ENCODE assay signal across 22 mouse cellular contexts in genomic region chr11:30780893-30781292, GRCm38 (mm10). TPM values are rescaled to one million over a fixed set of nuclear protein-coding genes. Genes with fewer than 3 reads are reported as not detected.
DNase-seq lines count a peak whose midpoint lies in the region; ATAC-seq lines count a peak whose summit lies in the region.
"Had no signal": no experiment of that assay in that cellular context is flagged by ENCODE, and none has a peak within 500 bp of the region (broad histone marks: within the 10 kb centered on the region; RNA-seq: fewer than 3 reads in every experiment).

No protein-coding gene starts in this region.

- WGBS in intestine, embryonic 15.5 days = 81% methylated on average over 2 of the region's 2 CpGs

- no peaks in the 10 kb centered on the region for H3K9me3 ChIP-seq in intestine, embryonic 15.5 days
- H3K9me3 ChIP-seq: embryonic facial prominence, embryonic 13.5 days; embryonic facial prominence, embryonic 15.5 days; forebrain, embryonic 15.5 days had no signal

- no peak overlapping the region for H3K4me3 ChIP-seq in intestine, embryonic 15.5 days (replicated peaks)
- H3K4me3 ChIP-seq: embryonic facial prominence, embryonic 13.5 days; embryonic facial prominence, embryonic 15.5 days; erythroblast, embryonic 14.5 days; forebrain, embryonic 10.5 days; forebrain, embryonic 12.5 days; forebrain, embryonic 15.5 days had no signal

- peak; percentile 68 for DNase-seq in heart, adult 11 months
- DNase-seq in heart, postnatal 10 days = no peak
- no peak for DNase-seq in Muller cell, postnatal 12 days (ENCODE audit: inconsistent ontology term)
- DNase-seq: adrenal gland, adult 2 months; adrenal gland, postnatal 10 days; adrenal gland, postnatal 25 days; cerebellum, adult 11 months; cerebellum, adult 18-20 months; cerebellum, adult 8-10 months; cerebellum, adult 9-11 months; cerebellum, postnatal 14 days; cerebellum, postnatal 36 days; embryo, embryonic 11 days; forebrain, postnatal 0 days had no signal

- H3K9ac ChIP-seq in intestine, embryonic 15.5 days = no peak overlapping the region
- H3K9ac ChIP-seq: embryonic facial prominence, embryonic 13.5 days; embryonic facial prominence, embryonic 15.5 days; forebrain, embryonic 12.5 days; forebrain, embryonic 15.5 days; forebrain, postnatal 0 days had no signal

- ATAC-seq in megakaryocyte, adult 5-6 weeks (ENCODE audit: poor library complexity, severe bottlenecking) = 0 out of 2 replicates have a peak, but pooled peaks have one; percentile 43
- no peak for ATAC-seq in intestine, embryonic 15.5 days
- ATAC-seq: forebrain, embryonic 15.5 days; forebrain, postnatal 0 days had no signal

- H3K36me3 ChIP-seq in intestine, embryonic 15.5 days = no peaks in the 10 kb centered on the region
- H3K36me3 ChIP-seq: embryonic facial prominence, embryonic 13.5 days; embryonic facial prominence, embryonic 15.5 days; forebrain, embryonic 12.5 days; forebrain, embryonic 15.5 days had no signal

- H3K27ac ChIP-seq in intestine, embryonic 15.5 days = no peak overlapping the region
- H3K27ac ChIP-seq: embryonic facial prominence, embryonic 13.5 days; embryonic facial prominence, embryonic 15.5 days; forebrain, embryonic 10.5 days; forebrain, embryonic 12.5 days; forebrain, embryonic 15.5 days had no signal

- peaks cover 4% of the 10 kb centered on the region; the same call in 1 of the 2 replicates for H3K4me1 ChIP-seq in intestine, embryonic 15.5 days (replicated peaks)
- H3K4me1 ChIP-seq: forebrain, embryonic 15.5 days had no signal

- no peak overlapping the region for H3K4me2 ChIP-seq in intestine, embryonic 15.5 days (replicated peaks)
- H3K4me2 ChIP-seq: embryonic facial prominence, embryonic 13.5 days; embryonic facial prominence, embryonic 15.5 days; forebrain, embryonic 12.5 days; forebrain, embryonic 15.5 days had no signal

- intact Hi-C loops in heart, postnatal 10 days (cut with DNase I) = no loop called here

- H3K27me3 ChIP-seq in intestine, embryonic 15.5 days (replicated peaks) = no peaks in the 10 kb centered on the region
- H3K27me3 ChIP-seq: embryonic facial prominence, embryonic 13.5 days; embryonic facial prominence, embryonic 15.5 days; forebrain, embryonic 12.5 days; forebrain, embryonic 15.5 days had no signal

RNA-seq across cellular contexts. Expression of gene Psme4, which starts 9.4 kb away (rescaled TPM):
- total RNA-seq in heart, postnatal 10 days (2021) = 10 to 100 TPM; 80.2 to 83.8 TPM
- 51.9 and 60.5 TPM in 2 replicates for total RNA-seq in megakaryocyte, adult 5-6 weeks (2015)
- total RNA-seq in megakaryocyte, adult 5-6 weeks (2017) = 52.5 and 54.8 TPM in 2 replicates
- 16.4 and 17.5 TPM in 2 replicates for polyA plus RNA-seq in intestine, embryonic 15.5 days (2015; fragmentation: Nextera tagmentation; extraction: Ambion mirVana)
